In genomic region chr19:4666815-4667214, GRCm38 (mm10) we compare ENCODE assay signal across 11 mouse cellular contexts. TPM values are rescaled to one million over a fixed set of nuclear protein-coding genes. Genes with fewer than 3 reads are reported as not detected.
DNase-seq lines count a peak whose midpoint lies in the region; ATAC-seq and TF ChIP-seq lines count a peak whose summit lies in the region.
"Had no signal": no experiment of that assay in that cellular context is flagged by ENCODE, and none has a peak within 500 bp of the region (broad histone marks: within the 10 kb centered on the region; RNA-seq: fewer than 3 reads in every experiment).

No protein-coding gene starts in this region.

- no peak for TF ChIP-seq POLR2A in heart, adult 2 months (IDR thresholded peaks at IDR 0.05; ENCODE audit: insufficient read depth, low read depth, low read length)

- CTCF ChIA-PET in Patski (lab: Charles Lee): interaction anchor here (1.1 to 1.4 kb wide), 3 partner anchors 14 to 169 kb away, joined by 3 to 4 read pairs (median 3); no protein-coding TSS in a partner anchor

- in situ Hi-C loops in Patski (cut with MboI; ENCODE audit: low pct_unique_long_range_greater_than_20kb): no loop called here

- no peaks in the 10 kb centered on the region for H3K27me3 ChIP-seq in heart, adult 2 months (ENCODE audit: control insufficient read depth, insufficient read depth, low read length)
- H3K27me3 ChIP-seq in heart, embryonic 12.5 days (replicated peaks): peaks cover 10% of the 10 kb centered on the region
- no peaks in the 10 kb centered on the region for H3K27me3 ChIP-seq in Patski
- H3K27me3 ChIP-seq: limb, embryonic 15.5 days had no signal

- DNase-seq in heart, adult 2 months: no peak
- no peak for DNase-seq in left cerebral cortex, adult 2 months (ENCODE audit: extremely low spot score in 1 of 2, low spot score in 2 of 2)
- no peak for DNase-seq in left cerebral cortex, adult 18-20 months (ENCODE audit: low spot score in 2 of 2)
- DNase-seq in 416B (ENCODE audit: low read depth) (peak; percentile 25), Patski (ENCODE audit: low read depth, low spot score) (no peak)
- DNase-seq in spleen, postnatal 10 days (ENCODE audit: low spot score in 2 of 2): no peak
- no peak for DNase-seq in yolk sac, embryonic 10.5 days (ENCODE audit: low spot score)
- DNase-seq: cerebellum, adult 9-10 months had no signal

- intact Hi-C loops in heart, adult 2 months (cut with DNase I): no loop called here
- intact Hi-C loops in left cerebral cortex, adult 2 months (cut with DNase I): no loop called here

- no peaks in the 10 kb centered on the region for H3K9me3 ChIP-seq in heart, embryonic 12.5 days (replicated peaks)
- H3K9me3 ChIP-seq: limb, embryonic 15.5 days; megakaryocyte, embryonic 14.5 days had no signal

- ATAC-seq in heart, embryonic 12.5 days (ENCODE audit: insufficient number of reproducible peaks, low FRiP score): no peak
- ATAC-seq in Patski: no peak

- H3K27ac ChIP-seq in heart, adult 2 months: no peak overlapping the region
- H3K27ac ChIP-seq in heart, embryonic 12.5 days (ENCODE audit: poor library complexity, severe bottlenecking): no peak overlapping the region
- H3K27ac ChIP-seq in left cerebral cortex, adult 2 months: no peak overlapping the region
- H3K27ac ChIP-seq: limb, embryonic 15.5 days had no signal

- no peak overlapping the region for H3K4me2 ChIP-seq in heart, embryonic 12.5 days
- H3K4me2 ChIP-seq: limb, embryonic 15.5 days had no signal

- H3K4me1 ChIP-seq in heart, adult 2 months (ENCODE audit: control insufficient read depth, insufficient read depth, low read length): no peaks in the 10 kb centered on the region
- H3K4me1 ChIP-seq in heart, embryonic 12.5 days (replicated peaks): no peaks in the 10 kb centered on the region
- H3K4me1 ChIP-seq: limb, embryonic 15.5 days; megakaryocyte, embryonic 14.5 days had no signal

- POLR2A ChIA-PET in Patski (lab: Charles Lee): no interaction called here

- H3K4me3 ChIP-seq in heart, adult 2 months: no peak overlapping the region
- H3K4me3 ChIP-seq in heart, embryonic 12.5 days: no peak overlapping the region
- no peak overlapping the region for H3K4me3 ChIP-seq in left cerebral cortex, adult 2 months
- H3K4me3 ChIP-seq: limb, embryonic 15.5 days; megakaryocyte, embryonic 14.5 days had no signal

- TF ChIP-seq CTCF in heart, adult 2 months (IDR thresholded peaks at IDR 0.05): peak; percentile 21
- peak; percentile 24 for TF ChIP-seq CTCF in left cerebral cortex, adult 2 months (IDR thresholded peaks at IDR 0.05)
- TF ChIP-seq CTCF in Patski (IDR thresholded peaks at IDR 0.05): peak; percentile 37

- H3K9ac ChIP-seq in heart, adult 2 months (ENCODE audit: low read depth, low read length): no peak overlapping the region
- H3K9ac ChIP-seq in heart, embryonic 12.5 days: no peak overlapping the region
- H3K9ac ChIP-seq: limb, embryonic 15.5 days had no signal

- TF ChIP-seq EP300 in heart, adult 2 months (IDR thresholded peaks at IDR 0.05; ENCODE audit: insufficient read depth, low read depth, low read length): no peak

- no peaks in the 10 kb centered on the region for H3K79me2 ChIP-seq in heart, adult 2 months (replicated peaks; ENCODE audit: control insufficient read depth, insufficient read depth, low read length)

- H3K36me3 ChIP-seq in heart, adult 2 months (ENCODE audit: control insufficient read depth, insufficient read depth, low read length): no peaks in the 10 kb centered on the region
- no peaks in the 10 kb centered on the region for H3K36me3 ChIP-seq in heart, embryonic 12.5 days
- H3K36me3 ChIP-seq: limb, embryonic 15.5 days had no signal

RNA-seq across cellular contexts. Expression of gene Gm960, which starts 31.7 kb away (rescaled TPM):
- total RNA-seq in heart, adult 2 months (2021): not detected
- polyA plus RNA-seq in heart, adult 2 months (2012; rRNA removed): not detected in 2 replicates
- polyA plus RNA-seq in heart, embryonic 12.5 days (2016; fragmentation: Nextera tagmentation; extraction: Ambion mirVana): 1.2 and 2.0 TPM in 2 replicates
- total RNA-seq in left cerebral cortex, adult 2 months (2021): 1 to 10 TPM; 1.5 to 1.6 TPM
- 1 to 10 TPM; 1.1 to 1.8 TPM for total RNA-seq in left cerebral cortex, adult 18-20 months (2021)
- polyA plus RNA-seq in Patski (2021): 2.5 TPM

RNA-seq across cellular contexts. Expression of gene Rce1, which starts 41.4 kb away (rescaled TPM):
- total RNA-seq in heart, adult 2 months (2021): 1 to 10 TPM; 7.1 to 8.7 TPM
- polyA plus RNA-seq in heart, adult 2 months (2012; rRNA removed): 35.7 and 37.3 TPM in 2 replicates
- 36.5 and 38.3 TPM in 2 replicates for polyA plus RNA-seq in heart, embryonic 12.5 days (2016; fragmentation: Nextera tagmentation; extraction: Ambion mirVana)
- 10 to 100 TPM; 26.4 to 30.6 TPM for total RNA-seq in left cerebral cortex, adult 2 months (2021)
- 10 to 100 TPM; 27.3 to 27.7 TPM for total RNA-seq in left cerebral cortex, adult 18-20 months (2021)
- polyA plus RNA-seq in Patski (2021): 45.5 TPM

RNA-seq across cellular contexts. Expression of gene Sptbn2, which starts 44.2 kb away (rescaled TPM):
- under 1 TPM; 0.23 to 0.27 TPM for total RNA-seq in heart, adult 2 months (2021)
- 0.18 and 0.20 TPM in 2 replicates for polyA plus RNA-seq in heart, adult 2 months (2012; rRNA removed)
- 0.26 TPM in 2 replicates for polyA plus RNA-seq in heart, embryonic 12.5 days (2016; fragmentation: Nextera tagmentation; extraction: Ambion mirVana)
- 100 to 1,000 TPM; 561 to 597 TPM for total RNA-seq in left cerebral cortex, adult 2 months (2021)
- total RNA-seq in left cerebral cortex, adult 18-20 months (2021): 100 to 1,000 TPM; 505 to 509 TPM
- 1.0 TPM for polyA plus RNA-seq in Patski (2021)

RNA-seq across cellular contexts. Expression of gene Lrfn4, which starts 51.3 kb away (rescaled TPM):
- total RNA-seq in heart, adult 2 months (2021): 1 to 10 TPM; 7.7 to 9.4 TPM
- polyA plus RNA-seq in heart, adult 2 months (2012; rRNA removed): 12.4 and 15.3 TPM in 2 replicates
- polyA plus RNA-seq in heart, embryonic 12.5 days (2016; fragmentation: Nextera tagmentation; extraction: Ambion mirVana): 7.6 and 8.0 TPM in 2 replicates
- total RNA-seq in left cerebral cortex, adult 2 months (2021): 10 to 100 TPM; 41.2 to 44.9 TPM
- total RNA-seq in left cerebral cortex, adult 18-20 months (2021): 10 to 100 TPM; 41.9 to 46.4 TPM
- 46.6 TPM for polyA plus RNA-seq in Patski (2021)

Comparison
In these comparisons a context has a peak if more than half of its experiments do, and no peak if none do; other contexts are left out.
1. RNA of gene Sptbn2, which starts 44.2 kb away (total RNA-seq): 561 to 597 TPM in left cerebral cortex, adult 2 months and 505 to 509 TPM in left cerebral cortex, adult 18-20 months; 0.23 to 0.27 TPM in heart, adult 2 months; every median in the first group is over 100 times any median in the second.
2. Peak in every context shown above with its lines, with median percentiles within 50 percentile points of each other: CTCF ChIP-seq.